Mouse (Mus musculus): ENCODE measurements around the gene Vcam1. TPM values are rescaled to one million over a fixed set of nuclear protein-coding genes. Genes with fewer than 3 reads are reported as not detected.

Vcam1 gene
- polyA plus RNA-seq, 1 experiment from 2014 or later = 109 TPM

DNA sequence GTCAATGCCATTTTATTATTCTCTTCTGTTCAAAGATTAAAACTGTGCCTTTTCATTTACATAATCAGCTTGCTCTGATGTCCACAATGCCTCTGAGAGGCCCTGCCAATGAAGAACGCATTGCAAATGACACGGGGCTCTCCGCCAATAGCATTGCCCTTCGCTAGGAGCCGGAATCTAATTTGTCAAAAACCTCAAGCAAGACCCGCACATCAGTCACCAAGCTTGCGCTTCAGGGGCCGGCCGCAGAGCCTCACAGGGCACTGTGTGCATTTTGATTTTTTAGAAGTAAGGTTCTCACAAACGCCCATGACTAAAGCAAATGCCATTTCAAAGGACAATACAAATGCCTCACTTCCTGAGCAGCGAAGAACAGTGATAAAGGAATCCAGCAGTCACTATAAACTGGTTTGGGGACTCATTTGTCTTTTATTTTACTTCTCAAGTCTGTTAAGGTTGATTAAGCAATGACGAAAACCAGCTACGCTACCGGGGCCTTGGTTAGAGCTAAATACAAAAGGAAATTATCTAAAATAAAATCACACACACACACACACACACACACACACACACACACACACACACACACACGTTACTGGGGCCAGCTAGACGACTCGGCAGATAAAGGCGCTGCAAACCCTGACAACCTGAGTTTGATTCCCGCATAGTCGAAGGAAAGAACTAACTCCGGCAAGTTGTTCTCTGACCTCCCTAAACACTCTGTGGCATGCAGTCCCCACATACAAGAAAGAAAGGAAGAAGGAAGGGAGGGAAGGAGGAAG is 24.4 kb downstream of the Vcam1 start:
- Histone ChIP-seq H3K4me1 (ENCODE audit: control insufficient read depth, low read depth, low read length) (no peaks in the 10 kb centered on the region), H3K4me2 (ENCODE audit: low read depth, low read length) (no peak overlapping the region), H3K27ac (ENCODE audit: low read length) (no peak overlapping the region), H3K36me3 (ENCODE audit: control insufficient read depth, insufficient read depth) (no peaks in the 10 kb centered on the region; the same call in 1 of the 2 replicates), H3K4me3 (ENCODE audit: low read depth, low read length) (no peak overlapping the region), H3K27me3 (ENCODE audit: control insufficient read depth, insufficient read depth, low read depth, low read length) (no peaks in the 10 kb centered on the region), H3K9ac (ENCODE audit: low read depth, low read length) (no peak overlapping the region), H3K9me3 (replicated peaks; ENCODE audit: control insufficient read depth, low read length) (no peaks in the 10 kb centered on the region)
- WGBS (ENCODE audit: insufficient replicate concordance) = 31% methylated on average over 21 of the region's 21 CpGs
- ATAC-seq (ENCODE audit: low read depth) = no peak

GRCm38 (mm10) chr3:116104270-116104669 is 25.2 kb downstream of the Vcam1 start:
- no peaks in the 10 kb centered on the region for H3K9me3 ChIP-seq (replicated peaks; ENCODE audit: control insufficient read depth, low read length)
- no peaks in the 10 kb centered on the region for H3K4me1 ChIP-seq (ENCODE audit: control insufficient read depth, low read depth, low read length)
- ATAC-seq (ENCODE audit: low read depth) = no peak
- H3K27ac ChIP-seq (ENCODE audit: low read length) = no peak overlapping the region
- WGBS (ENCODE audit: insufficient replicate concordance) = 62% methylated on average over 4 of the region's 4 CpGs
- H3K9ac ChIP-seq (ENCODE audit: low read depth, low read length) = no peak overlapping the region
- H3K4me3 ChIP-seq (ENCODE audit: low read depth, low read length) = no peak overlapping the region
- H3K4me2 ChIP-seq (ENCODE audit: low read depth, low read length) = no peak overlapping the region
- no peaks in the 10 kb centered on the region for H3K36me3 ChIP-seq (ENCODE audit: control insufficient read depth, insufficient read depth)
- no peaks in the 10 kb centered on the region for H3K27me3 ChIP-seq (ENCODE audit: control insufficient read depth, insufficient read depth, low read depth, low read length)

DNA sequence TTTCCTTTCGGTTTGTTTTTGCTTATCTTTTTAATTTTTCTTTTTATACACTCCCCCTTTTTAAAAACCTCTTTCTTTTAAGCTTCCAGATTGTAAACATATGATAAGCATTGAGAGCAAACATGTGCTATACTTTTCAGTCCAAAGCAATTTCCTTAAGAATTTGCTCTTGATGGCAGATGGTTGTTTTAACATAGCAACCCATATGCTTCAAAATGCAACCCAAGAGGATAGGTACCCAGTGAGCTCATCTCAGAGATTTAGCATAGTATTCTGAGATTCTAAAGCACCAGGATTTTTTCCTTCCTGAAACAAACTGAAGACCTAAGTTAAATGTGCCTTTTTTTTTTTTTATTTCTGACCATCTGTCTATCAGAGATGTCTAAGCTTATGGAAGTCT is 28.6 kb downstream of the Vcam1 start:
- no peak for ATAC-seq (ENCODE audit: low read depth)
- no peak overlapping the region for H3K9ac ChIP-seq (ENCODE audit: low read depth, low read length)
- H3K27ac ChIP-seq (ENCODE audit: low read length) = no peak overlapping the region
- WGBS (ENCODE audit: insufficient replicate concordance) = 62% methylated on average over 1 of the region's 1 CpGs
- no peaks in the 10 kb centered on the region for H3K4me1 ChIP-seq (ENCODE audit: control insufficient read depth, low read depth, low read length)
- no peak overlapping the region for H3K4me3 ChIP-seq (ENCODE audit: low read depth, low read length)
- no peaks in the 10 kb centered on the region for H3K9me3 ChIP-seq (replicated peaks; ENCODE audit: control insufficient read depth, low read length)
- no peaks in the 10 kb centered on the region for H3K27me3 ChIP-seq (ENCODE audit: control insufficient read depth, insufficient read depth, low read depth, low read length)
- no peak overlapping the region for H3K4me2 ChIP-seq (ENCODE audit: low read depth, low read length)
- H3K36me3 ChIP-seq (ENCODE audit: control insufficient read depth, insufficient read depth) = no peaks in the 10 kb centered on the region

GRCm38 (mm10) chr3:116095934-116096333 is 33.6 kb downstream of the Vcam1 start:
- no peak overlapping the region for H3K4me2 ChIP-seq (ENCODE audit: low read depth, low read length)
- 65% methylated on average over 3 of the region's 3 CpGs for WGBS (ENCODE audit: insufficient replicate concordance)
- no peak overlapping the region for H3K4me3 ChIP-seq (ENCODE audit: low read depth, low read length)
- no peaks in the 10 kb centered on the region for H3K36me3 ChIP-seq (ENCODE audit: control insufficient read depth, insufficient read depth)
- H3K4me1 ChIP-seq (ENCODE audit: control insufficient read depth, low read depth, low read length) = no peaks in the 10 kb centered on the region
- no peak overlapping the region for H3K9ac ChIP-seq (ENCODE audit: low read depth, low read length)
- no peak for ATAC-seq (ENCODE audit: low read depth)
- H3K27ac ChIP-seq (ENCODE audit: low read length) = no peak overlapping the region
- peaks cover 3% of the 10 kb centered on the region; the same call in 1 of the 2 replicates for H3K9me3 ChIP-seq (replicated peaks; ENCODE audit: control insufficient read depth, low read length)
- no peaks in the 10 kb centered on the region for H3K27me3 ChIP-seq (ENCODE audit: control insufficient read depth, insufficient read depth, low read depth, low read length)

DNA sequence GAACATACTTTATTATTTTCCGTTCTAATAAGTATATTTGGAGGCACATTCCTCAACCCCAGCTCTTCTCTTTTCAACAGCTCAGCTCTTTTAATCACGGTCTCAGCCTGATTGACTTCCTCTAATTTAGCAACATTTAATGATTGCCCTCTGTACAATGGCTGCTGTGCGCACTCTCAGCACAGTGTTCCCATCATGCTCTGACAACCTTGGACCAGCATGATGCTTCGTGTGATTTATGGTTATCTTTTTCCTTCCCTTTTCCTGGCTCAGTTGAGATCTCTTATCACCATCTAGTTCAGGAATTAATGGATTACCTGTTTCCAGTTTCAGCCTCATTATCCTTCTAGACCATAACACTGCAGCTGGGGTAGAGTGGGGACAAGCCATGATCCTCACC is 34.2 kb downstream of the Vcam1 start:
- 60% methylated on average over 4 of the region's 4 CpGs for WGBS (ENCODE audit: insufficient replicate concordance)

DNA sequence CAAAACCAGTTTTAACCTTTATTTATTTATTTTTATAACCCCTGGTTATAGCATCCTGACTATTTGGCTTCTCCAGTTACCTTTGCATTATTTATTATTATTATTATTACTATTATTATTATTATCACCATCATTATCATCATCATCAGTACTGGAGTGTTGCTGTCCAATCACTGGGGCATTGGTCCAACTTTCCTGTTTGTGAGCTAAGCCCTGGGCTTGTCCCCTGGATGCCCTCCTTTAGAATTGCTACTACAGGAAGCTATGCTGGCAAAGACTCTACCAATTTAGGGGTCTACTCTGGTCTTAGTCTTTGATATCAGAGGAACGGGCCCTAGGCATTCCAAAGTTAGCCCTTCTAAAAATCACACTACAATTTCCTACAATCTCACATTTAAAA is 34.6 kb downstream of the Vcam1 start:
- H3K4me3 ChIP-seq (ENCODE audit: low read depth, low read length) = no peak overlapping the region
- no peaks in the 10 kb centered on the region for H3K4me1 ChIP-seq (ENCODE audit: control insufficient read depth, low read depth, low read length)
- H3K36me3 ChIP-seq (ENCODE audit: control insufficient read depth, insufficient read depth) = no peaks in the 10 kb centered on the region
- no peak overlapping the region for H3K4me2 ChIP-seq (ENCODE audit: low read depth, low read length)
- no peak overlapping the region for H3K9ac ChIP-seq (ENCODE audit: low read depth, low read length)
- no peak overlapping the region for H3K27ac ChIP-seq (ENCODE audit: low read length)
- WGBS (ENCODE audit: insufficient replicate concordance) = 62% methylated on average over 1 of the region's 1 CpGs
- no peaks in the 10 kb centered on the region for H3K27me3 ChIP-seq (ENCODE audit: control insufficient read depth, insufficient read depth, low read depth, low read length)
- ATAC-seq (ENCODE audit: low read depth) = no peak
- H3K9me3 ChIP-seq (replicated peaks; ENCODE audit: control insufficient read depth, low read length) = peaks cover 3% of the 10 kb centered on the region; the same call in 1 of the 2 replicates

More for the DNA sequence above, 34.2 kb downstream of the Vcam1 start:
- no peak for ATAC-seq (ENCODE audit: low read depth)
- H3K9ac ChIP-seq (ENCODE audit: low read depth, low read length) = no peak overlapping the region
- H3K9me3 ChIP-seq (replicated peaks; ENCODE audit: control insufficient read depth, low read length) = peaks cover 3% of the 10 kb centered on the region; the same call in 1 of the 2 replicates
- no peaks in the 10 kb centered on the region for H3K36me3 ChIP-seq (ENCODE audit: control insufficient read depth, insufficient read depth)
- no peaks in the 10 kb centered on the region for H3K4me1 ChIP-seq (ENCODE audit: control insufficient read depth, low read depth, low read length)
- H3K4me2 ChIP-seq (ENCODE audit: low read depth, low read length) = no peak overlapping the region
- H3K4me3 ChIP-seq (ENCODE audit: low read depth, low read length) = no peak overlapping the region
- H3K27me3 ChIP-seq (ENCODE audit: control insufficient read depth, insufficient read depth, low read depth, low read length) = no peaks in the 10 kb centered on the region
- H3K27ac ChIP-seq (ENCODE audit: low read length) = no peak overlapping the region

GRCm38 (mm10) chr3:116094288-116094687 is 35.2 kb downstream of the Vcam1 start:
- H3K4me1 ChIP-seq (ENCODE audit: control insufficient read depth, low read depth, low read length) = no peaks in the 10 kb centered on the region
- 60% methylated on average over 2 of the region's 2 CpGs for WGBS (ENCODE audit: insufficient replicate concordance)

GRCm38 (mm10) chr3:116092547-116092946 is 36.9 kb downstream of the Vcam1 start:
- H3K27me3 ChIP-seq (ENCODE audit: control insufficient read depth, insufficient read depth, low read depth, low read length) = no peaks in the 10 kb centered on the region
- peaks cover 3% of the 10 kb centered on the region for H3K9me3 ChIP-seq (replicated peaks; ENCODE audit: control insufficient read depth, low read length)
- 71% methylated on average over 3 of the region's 3 CpGs for WGBS (ENCODE audit: insufficient replicate concordance)
- H3K4me2 ChIP-seq (ENCODE audit: low read depth, low read length) = no peak overlapping the region
- no peak overlapping the region for H3K27ac ChIP-seq (ENCODE audit: low read length)
- no peaks in the 10 kb centered on the region for H3K36me3 ChIP-seq (ENCODE audit: control insufficient read depth, insufficient read depth)
- no peak overlapping the region for H3K9ac ChIP-seq (ENCODE audit: low read depth, low read length)
- no peak for ATAC-seq (ENCODE audit: low read depth)
- no peaks in the 10 kb centered on the region for H3K4me1 ChIP-seq (ENCODE audit: control insufficient read depth, low read depth, low read length)
- no peak overlapping the region for H3K4me3 ChIP-seq (ENCODE audit: low read depth, low read length)

More at GRCm38 (mm10) chr3:116094288-116094687, 35.2 kb downstream of the Vcam1 start:
- no peak overlapping the region for H3K4me3 ChIP-seq (ENCODE audit: low read depth, low read length)
- no peak overlapping the region for H3K27ac ChIP-seq (ENCODE audit: low read length)
- ATAC-seq (ENCODE audit: low read depth) = no peak
- H3K36me3 ChIP-seq (ENCODE audit: control insufficient read depth, insufficient read depth) = no peaks in the 10 kb centered on the region
- H3K9ac ChIP-seq (ENCODE audit: low read depth, low read length) = no peak overlapping the region
- H3K9me3 ChIP-seq (replicated peaks; ENCODE audit: control insufficient read depth, low read length) = peaks cover 3% of the 10 kb centered on the region; the same call in 1 of the 2 replicates
- no peak overlapping the region for H3K4me2 ChIP-seq (ENCODE audit: low read depth, low read length)
- H3K27me3 ChIP-seq (ENCODE audit: control insufficient read depth, insufficient read depth, low read depth, low read length) = no peaks in the 10 kb centered on the region

DNA sequence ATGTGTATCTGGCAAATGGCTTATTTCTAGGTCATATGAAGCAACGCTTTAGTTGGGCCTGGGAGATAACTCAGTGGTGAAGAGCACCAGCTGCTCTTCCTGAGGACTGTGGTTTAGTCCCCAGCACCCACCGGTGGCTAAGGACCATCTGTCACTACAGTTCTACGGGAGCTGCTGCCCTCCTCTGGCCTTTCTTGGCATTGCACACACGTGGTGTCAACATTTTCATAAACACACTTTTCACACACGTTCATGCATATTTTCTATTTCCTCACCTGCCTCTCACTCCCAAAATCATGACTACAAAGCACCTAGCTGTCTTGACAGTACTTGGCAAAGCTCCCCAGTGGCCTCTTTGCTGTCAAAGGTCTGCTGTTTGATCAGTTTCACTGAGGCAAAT is 37.8 kb downstream of the Vcam1 start:
- Histone ChIP-seq H3K9ac (ENCODE audit: low read depth, low read length) (no peak overlapping the region), H3K9me3 (replicated peaks; ENCODE audit: control insufficient read depth, low read length) (peaks cover 3% of the 10 kb centered on the region), H3K27me3 (ENCODE audit: control insufficient read depth, insufficient read depth, low read depth, low read length) (no peaks in the 10 kb centered on the region), H3K27ac (ENCODE audit: low read length) (no peak overlapping the region), H3K4me2 (ENCODE audit: low read depth, low read length) (no peak overlapping the region), H3K4me1 (ENCODE audit: control insufficient read depth, low read depth, low read length) (no peaks in the 10 kb centered on the region), H3K36me3 (ENCODE audit: control insufficient read depth, insufficient read depth) (no peaks in the 10 kb centered on the region), H3K4me3 (ENCODE audit: low read depth, low read length) (no peak overlapping the region)
- no peak for ATAC-seq (ENCODE audit: low read depth)
- WGBS (ENCODE audit: insufficient replicate concordance) = 70% methylated on average over 5 of the region's 5 CpGs

All from liver, embryonic 16.5 days (tissue).